Mouse (Mus musculus) embryonic stem cell, embryonic (primary cell): ENCODE measurements around the gene Olfr1272.
"Not testable (repeated sequence)": the region's sequence is repeated elsewhere in the genome, so short reads cannot be mapped to it uniquely, and the experiment has no call there.

ENCODE experiments used
- CTCF ChIA-PET, 4 experiments: fragments of 300-600 bp in 2 of 4; fragments of 350-600 bp in 2 of 4; sonication (Branson Sonifier 250); formaldehyde crosslinking; loops; one replicate each; lab custom pipeline; 2022; ENCODE audit warnings: inconsistent platforms in 2 of 4; lab: Charles Lee
- POLR2A ChIA-PET, 4 experiments: fragments of 300-600 bp in 2 of 4; fragments of 350-600 bp in 2 of 4; sonication (Branson Sonifier 250); formaldehyde crosslinking; loops; one replicate each; lab custom pipeline; 2022; ENCODE audit warnings: antibody characterized with exemption in 4 of 4, inconsistent platforms in 1 of 4; lab: Charles Lee

Gene Olfr1272

GRCm38 (mm10) chr2:90292741-90293140 lies at the start of gene Olfr1272:
Olfr1272 (minus strand) TSS chr2:90292841.
- CTCF ChIA-PET, result no interaction called here
- POLR2A ChIA-PET, result no interaction called here

- CTCF ChIA-PET, POLR2A ChIA-PET: not testable (repeated sequence)
Measured at GRCm38 (mm10) chr2:90321900-90322299, 29.3 kb upstream of the Olfr1272 start, which contains the start of gene Gm13769. Gm13769 (plus strand) TSS chr2:90322200.

GRCm38 (mm10) chr2:90270932-90271331 lies 21.7 kb downstream of the Olfr1272 start, which contains the start of gene Olfr1271:
Olfr1271 (minus strand) TSS chr2:90271032.
- POLR2A ChIA-PET, result no interaction called here
- CTCF ChIA-PET, result no interaction called here

GRCm38 (mm10) chr2:90257492-90257891 lies 35.1 kb downstream of the Olfr1272 start, which contains the start of gene Olfr142:
Olfr142 (minus strand) TSS chr2:90257592.
- POLR2A ChIA-PET, result no interaction called here
- CTCF ChIA-PET, result no interaction called here
